Mouse (Mus musculus) embryonic fibroblast, embryonic 13.5 days (primary cell): ENCODE data around the gene Scd4. TPM values are rescaled to one million over a fixed set of nuclear protein-coding genes. Genes with fewer than 3 reads are reported as not detected.
"Not testable (repeated sequence)": the region's sequence is repeated elsewhere in the genome, so short reads cannot be mapped to it uniquely, and the experiment has no call there.

Experiments
- H3K27ac ChIP-seq: 2 replicates; pipeline ENCODE4 v1.5.1; 2012; ENCODE audit warnings: low read length, control low read depth, inconsistent platforms; ENCODE audit not compliant: insufficient read depth
- H3K4me1 ChIP-seq: 2 replicates; pipeline ENCODE4 v1.6.1; 2011; ENCODE audit warnings: low read length; ENCODE audit not compliant: control insufficient read depth, insufficient read depth
- H3K4me3 ChIP-seq: 2 replicates; pipeline ENCODE4 v1.5.1; 2011; ENCODE audit warnings: mild to moderate bottlenecking, control low read depth, low read length; ENCODE audit not compliant: insufficient read depth
- CTCF ChIP-seq: IDR thresholded peaks from 2 replicates; pipeline ENCODE4 v1.5.1; 2011; ENCODE audit warnings: mild to moderate bottlenecking, control low read depth, low read length, moderate library complexity, borderline replicate concordance; ENCODE audit not compliant: insufficient read depth
- POLR2A ChIP-seq: IDR thresholded peaks from 2 replicates; pipeline ENCODE4 v1.6.1; 2011; ENCODE audit warnings: low read depth, mild to moderate bottlenecking, control low read depth, low read length, moderate library complexity
- polyA plus RNA-seq: library from polyadenylated mRNA; stranded (reverse); fragments of >200 nt; gene quantifications from 2 replicates; pipeline ENCODE4 v1.2.4, GENCODE M21; 2011; ENCODE audit warnings: low read depth; ENCODE audit not compliant: missing spikeins, insufficient read length

The Scd4 gene
- polyA plus RNA-seq, 1 experiment = 0.72 TPM

DNA sequence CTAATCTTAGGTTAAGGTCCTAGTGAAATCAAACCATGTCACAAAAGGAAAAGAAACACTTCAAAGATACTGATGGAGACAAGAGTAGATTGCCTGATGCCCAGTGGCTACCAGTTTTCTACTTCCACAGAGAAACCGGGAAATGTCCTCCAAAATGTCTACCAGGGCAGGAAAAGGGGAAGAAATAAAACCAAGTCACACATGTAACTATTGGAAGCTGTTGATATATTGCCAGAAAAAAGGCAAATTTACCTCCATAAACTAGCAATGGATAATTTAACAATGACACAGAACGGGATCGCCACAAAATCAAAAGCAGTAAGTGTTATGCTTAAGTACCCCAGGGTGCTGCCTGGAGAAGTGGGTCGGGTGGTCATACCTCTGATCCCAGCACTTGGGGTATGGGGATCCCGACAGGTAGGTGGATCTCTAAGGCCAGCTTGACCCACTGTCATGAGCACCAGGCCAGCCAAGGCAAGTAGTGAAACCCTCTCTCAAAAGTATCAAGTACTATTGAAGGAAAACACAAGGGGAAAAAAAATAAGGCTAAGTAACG, 24.9 kb upstream of the Scd4 start:
- Histone ChIP-seq H3K4me1 (peaks cover 21% of the 10 kb centered on the region), H3K4me3 (no peak overlapping the region), H3K27ac (no peak overlapping the region)
- TF ChIP-seq CTCF (no peak), POLR2A (no peak)

DNA sequence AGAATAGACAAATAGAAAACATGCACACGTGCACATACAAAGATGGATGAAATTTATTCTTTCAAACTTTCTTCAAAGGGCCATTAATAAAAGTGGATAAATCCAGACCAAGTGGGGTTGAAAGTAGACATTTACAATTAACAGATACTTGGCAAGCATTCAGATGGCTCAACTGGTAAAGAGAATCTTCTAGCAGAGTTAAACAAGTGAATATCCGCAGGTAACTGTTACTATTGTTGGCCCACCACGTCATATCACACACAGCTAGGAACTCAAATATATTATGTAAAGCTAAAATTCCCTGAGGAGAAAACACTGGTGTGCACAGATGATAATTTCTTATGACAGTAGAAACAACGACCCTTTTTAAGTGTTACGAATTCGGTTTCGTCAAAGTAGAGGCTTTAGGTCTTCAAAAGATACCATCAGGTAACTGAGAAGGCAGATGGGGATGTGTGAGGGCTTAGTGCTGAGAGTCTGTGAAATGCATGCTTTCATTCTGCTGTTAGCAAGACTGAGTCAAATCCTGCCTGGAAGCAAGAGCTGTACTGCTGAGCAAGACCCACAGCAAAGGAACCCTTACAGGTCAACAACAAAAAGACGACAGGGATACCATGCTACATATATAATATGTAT, 24.2 kb upstream of the Scd4 start:
- Histone ChIP-seq H3K4me3 (no peak overlapping the region), H3K27ac (no peak overlapping the region), H3K4me1 (peaks cover 17% of the 10 kb centered on the region)
- no peak for TF ChIP-seq POLR2A
- no peak for TF ChIP-seq CTCF

GRCm38 (mm10) chr19:44309351-44310154, 23.3 kb upstream of the Scd4 start:
- TF ChIP-seq POLR2A (no peak), CTCF (no peak)
- Histone ChIP-seq H3K4me1 (peaks cover 21% of the 10 kb centered on the region), H3K4me3 (no peak overlapping the region), H3K27ac (no peak overlapping the region)

DNA sequence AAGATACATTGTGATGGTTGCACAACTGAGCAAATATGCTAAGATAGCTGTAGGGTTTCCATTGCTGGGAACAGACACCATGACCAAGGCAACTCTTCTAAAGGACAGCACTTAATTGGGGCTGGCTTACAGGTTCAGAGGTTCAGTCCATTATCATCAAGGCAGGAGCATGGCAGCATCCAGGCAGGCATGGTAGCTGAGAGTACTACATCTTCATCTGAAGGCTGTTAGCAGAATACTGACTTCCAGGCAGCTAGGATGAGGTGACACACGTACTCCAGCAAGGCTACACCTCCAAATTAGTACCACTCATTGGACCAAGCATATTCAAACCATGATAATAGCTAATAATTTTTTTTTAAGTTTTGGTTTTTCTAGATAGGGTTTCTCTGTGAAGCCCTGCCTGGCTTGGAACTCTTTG, 22.7 kb upstream of the Scd4 start:
- not testable (repeated sequence) for H3K4me3 ChIP-seq, H3K27ac ChIP-seq
- peaks cover 18% of the 10 kb centered on the region for H3K4me1 ChIP-seq

GRCm38 (mm10) chr19:44310814-44311213, 22.1 kb upstream of the Scd4 start:
- Histone ChIP-seq H3K4me1 (peaks cover 12% of the 10 kb centered on the region), H3K4me3 (no peak overlapping the region), H3K27ac (peak overlapping the region; percentile 44; the same call in 1 of the 2 replicates)
- no peak for TF ChIP-seq CTCF
- TF ChIP-seq POLR2A = no peak

DNA sequence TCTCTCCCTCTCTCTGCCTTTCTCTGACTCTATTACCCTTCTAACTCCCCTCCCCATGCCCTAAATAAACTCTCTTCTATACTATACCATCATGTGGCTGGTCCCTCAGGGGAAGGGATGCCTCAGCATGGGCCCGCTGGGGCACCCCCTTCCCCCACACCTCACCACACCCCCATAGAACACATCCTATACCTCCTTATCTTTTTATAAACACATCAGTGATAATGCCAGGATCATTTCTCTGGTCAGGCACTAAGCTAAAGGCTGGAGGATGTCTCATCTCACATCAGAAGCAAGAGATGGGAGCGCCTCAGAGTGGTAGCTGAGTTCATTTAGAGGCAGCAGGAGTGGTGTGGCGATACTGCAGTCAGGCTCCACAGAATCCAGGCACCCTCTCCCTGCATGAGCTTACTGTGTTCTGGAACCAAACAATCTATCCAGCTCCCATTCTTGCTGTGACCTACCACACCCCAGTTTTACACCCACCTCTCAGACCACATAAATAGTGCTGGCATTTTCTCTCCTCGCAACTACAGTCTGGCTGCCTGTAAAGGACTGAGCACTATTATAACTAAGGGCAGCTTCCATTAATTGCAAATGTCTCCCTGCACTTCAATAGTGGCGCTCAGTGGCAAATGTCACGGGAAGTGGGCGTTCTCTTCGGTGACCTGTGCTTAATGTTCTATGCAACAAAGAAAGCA, 21.4 kb upstream of the Scd4 start:
- Histone ChIP-seq H3K4me3 (no peak overlapping the region), H3K27ac (peak overlapping the region; percentile 44; the same call in 1 of the 2 replicates), H3K4me1 (peaks cover 11% of the 10 kb centered on the region)
- TF ChIP-seq CTCF = no peak
- TF ChIP-seq POLR2A = no peak

- TF ChIP-seq CTCF (no peak), POLR2A (no peak)
- H3K4me1 ChIP-seq = peaks cover 11% of the 10 kb centered on the region
- peak overlapping the region; percentile 62 for H3K27ac ChIP-seq
- no peak overlapping the region for H3K4me3 ChIP-seq
Observed at GRCm38 (mm10) chr19:44312007-44312360, 20.9 kb upstream of the Scd4 start.

GRCm38 (mm10) chr19:44313066-44313465, 19.8 kb upstream of the Scd4 start:
- Histone ChIP-seq H3K4me3 (no peak overlapping the region), H3K4me1 (peaks cover 8% of the 10 kb centered on the region), H3K27ac (no peak overlapping the region)
- TF ChIP-seq POLR2A = no peak
- no peak for TF ChIP-seq CTCF

- peaks cover 8% of the 10 kb centered on the region for H3K4me1 ChIP-seq
- TF ChIP-seq POLR2A (no peak; the same call in 1 of the 2 replicates), CTCF (no peak)
- H3K27ac ChIP-seq = peak overlapping the region; percentile 66
- H3K4me3 ChIP-seq = peak overlapping the region; percentile 18; the same call in 1 of the 2 replicates
Observed at GRCm38 (mm10) chr19:44314327-44314759, 18.5 kb upstream of the Scd4 start.
